Mouse (Mus musculus): ENCODE measurements around the gene Fbln2.

GRCm38 (mm10) chr6:91174211-91174610 is 38.0 kb upstream of the Fbln2 start:
- TF ChIP-seq GATA1 (IDR thresholded peaks at IDR 0.05; ENCODE audit: borderline replicate concordance, low read length) (no peak), FLI1 (IDR thresholded peaks at IDR 0.05; ENCODE audit: low read length) (no peak)
